Mouse (Mus musculus) neural tube, embryonic 12.5 days (tissue): ENCODE results near the gene Adamts2. TPM values are rescaled to one million over a fixed set of nuclear protein-coding genes. Genes with fewer than 3 reads are reported as not detected.

ENCODE experiments used
- ATAC-seq: fragments of 200-750 bp; cut with Nextera tagmentation; 2 replicates; pipeline ENCODE4 v1.8.0; 2017; ENCODE audit warnings: low read depth, mild to moderate bottlenecking, moderate TSS enrichment, moderate library complexity; ENCODE audit not compliant: low FRiP score
- H3K27ac ChIP-seq: fragments of 300-500 bp; sonication (generic); 2 replicates; pipeline ENCODE4 v1.5.1; 2016
- H3K27me3 ChIP-seq: fragments of 300-500 bp; sonication (generic); replicated peaks from 2 replicates; pipeline ENCODE4 v1.6.1; 2016; ENCODE audit warnings: mild to moderate bottlenecking
- H3K36me3 ChIP-seq: fragments of 300-500 bp; sonication (generic); 2 replicates; pipeline ENCODE4 v1.6.1; 2016; ENCODE audit warnings: mild to moderate bottlenecking
- H3K4me1 ChIP-seq: fragments of 300-500 bp; sonication (generic); 2 replicates; pipeline ENCODE4 v1.6.1; 2016
- H3K4me2 ChIP-seq: fragments of 300-500 bp; sonication (generic); replicated peaks from 2 replicates; pipeline ENCODE4 v1.6.1; 2016; ENCODE audit warnings: mild to moderate bottlenecking
- H3K4me3 ChIP-seq: fragments of 300-500 bp; sonication (generic); 2 replicates; pipeline ENCODE4 v1.5.1; 2016
- H3K9ac ChIP-seq: fragments of 300-500 bp; sonication (generic); 2 replicates; pipeline ENCODE4 v1.6.1; 2016; ENCODE audit warnings: mild to moderate bottlenecking
- H3K9me3 ChIP-seq: fragments of 300-500 bp; sonication (generic); 2 replicates; pipeline ENCODE4 v1.6.1; 2016; ENCODE audit warnings: mild to moderate bottlenecking
- WGBS: fragments of 180-500 bp; shearing (Covaris S2); methylation state at CpG from one replicate; pipeline ENCODE4 v1.1.7; 2016; 5-methylcytosine and 5-hydroxymethylcytosine counted together
- polyA plus RNA-seq: library from polyadenylated mRNA; unstranded; fragments of >200 nt; fragmentation: Nextera tagmentation; extraction: Ambion mirVana; gene quantifications from 2 replicates; pipeline ENCODE4 v1.2.1, GENCODE M21; 2016

Gene Adamts2
- 2.7 and 3.3 TPM in 2 replicates for polyA plus RNA-seq

- ATAC-seq = peak; percentile 74
- Histone ChIP-seq H3K27ac (no peak within 1 kb of the TSS), H3K4me2 (peak within 1 kb of the TSS; percentile 99), H3K4me3 (peak within 1 kb of the TSS; percentile 58), H3K27me3 (peaks cover 59% of the 10 kb centered on the region), H3K4me1 (peaks cover 18% of the 10 kb centered on the region), H3K9ac (peak within 1 kb of the TSS; percentile 57), H3K36me3 (no peaks in the 10 kb centered on the region), H3K9me3 (no peaks in the 10 kb centered on the region)
- under 1% methylated on average over 80 of the region's 82 CpGs for WGBS
These were observed at the start of gene Adamts2 for GRCm38 (mm10) chr11:50601641-50602355. Gene Adamts2, plus strand, starts transcription at chr11:50602084.

GRCm38 (mm10) chr11:50557064-50557463, 44.8 kb upstream of the Adamts2 start:
- H3K27me3 ChIP-seq = no peaks in the 10 kb centered on the region
- no peak overlapping the region for H3K27ac ChIP-seq
- H3K9me3 ChIP-seq = 0 out of 2 replicates have a peak, but pooled peaks cover 4% of the 10 kb centered on the region
- no peaks in the 10 kb centered on the region for H3K36me3 ChIP-seq
- no peak for ATAC-seq
- H3K4me2 ChIP-seq = no peak overlapping the region
- H3K4me3 ChIP-seq = no peak overlapping the region
- H3K9ac ChIP-seq = no peak overlapping the region
- 88% methylated on average over 3 of the region's 3 CpGs for WGBS
- no peaks in the 10 kb centered on the region for H3K4me1 ChIP-seq

- Histone ChIP-seq H3K9ac (no peak overlapping the region), H3K36me3 (no peaks in the 10 kb centered on the region), H3K4me1 (no peaks in the 10 kb centered on the region), H3K4me2 (no peak overlapping the region), H3K9me3 (0 out of 2 replicates have a peak, but pooled peaks cover 4% of the 10 kb centered on the region), H3K27ac (no peak overlapping the region), H3K27me3 (no peaks in the 10 kb centered on the region), H3K4me3 (no peak overlapping the region)
- WGBS = 34% methylated on average over 4 of the region's 4 CpGs
- ATAC-seq = no peak
These were observed 42.8 kb upstream of the Adamts2 start for GRCm38 (mm10) chr11:50559108-50559507.

GRCm38 (mm10) chr11:50565466-50566211, 36.2 kb upstream of the Adamts2 start:
- Histone ChIP-seq H3K9me3 (no peaks in the 10 kb centered on the region), H3K27ac (no peak overlapping the region), H3K9ac (no peak overlapping the region), H3K4me1 (no peaks in the 10 kb centered on the region), H3K36me3 (no peaks in the 10 kb centered on the region), H3K27me3 (no peaks in the 10 kb centered on the region), H3K4me3 (no peak overlapping the region), H3K4me2 (no peak overlapping the region)
- 82% methylated on average over 20 of the region's 20 CpGs for WGBS
- no peak for ATAC-seq

- Histone ChIP-seq H3K27me3 (no peaks in the 10 kb centered on the region), H3K27ac (no peak overlapping the region), H3K9me3 (no peaks in the 10 kb centered on the region), H3K36me3 (no peaks in the 10 kb centered on the region), H3K9ac (no peak overlapping the region), H3K4me2 (no peak overlapping the region), H3K4me1 (no peaks in the 10 kb centered on the region), H3K4me3 (no peak overlapping the region)
- WGBS = 65% methylated on average over 6 of the region's 6 CpGs
- ATAC-seq = no peak
These were observed 30.4 kb upstream of the Adamts2 start for GRCm38 (mm10) chr11:50571448-50571847.

- 66% methylated on average over 4 of the region's 4 CpGs for WGBS
- no peak overlapping the region for H3K9ac ChIP-seq
- no peaks in the 10 kb centered on the region for H3K9me3 ChIP-seq
- no peak overlapping the region for H3K4me2 ChIP-seq
- no peak overlapping the region for H3K4me3 ChIP-seq
- no peaks in the 10 kb centered on the region for H3K27me3 ChIP-seq
- no peak overlapping the region for H3K27ac ChIP-seq
- ATAC-seq = no peak
- H3K36me3 ChIP-seq = no peaks in the 10 kb centered on the region
- H3K4me1 ChIP-seq = no peaks in the 10 kb centered on the region
These were observed 25.4 kb upstream of the Adamts2 start for GRCm38 (mm10) chr11:50576521-50576920.

- H3K4me2 ChIP-seq = no peak overlapping the region
These were observed 14.9 kb upstream of the Adamts2 start for GRCm38 (mm10) chr11:50587026-50587425.

GRCm38 (mm10) chr11:50587787-50588186, 14.1 kb upstream of the Adamts2 start:
- Histone ChIP-seq H3K27ac (no peak overlapping the region), H3K36me3 (no peaks in the 10 kb centered on the region), H3K9ac (no peak overlapping the region), H3K9me3 (no peaks in the 10 kb centered on the region), H3K4me3 (no peak overlapping the region), H3K4me2 (no peak overlapping the region), H3K4me1 (no peaks in the 10 kb centered on the region; the same call in 1 of the 2 replicates), H3K27me3 (no peaks in the 10 kb centered on the region)
- 0 out of 2 replicates have a peak, but pooled peaks have one; percentile 37 for ATAC-seq
- 13% methylated on average over 3 of the region's 3 CpGs for WGBS

More at GRCm38 (mm10) chr11:50587026-50587425, 14.9 kb upstream of the Adamts2 start:
- 53% methylated on average over 7 of the region's 7 CpGs for WGBS
- Histone ChIP-seq H3K9me3 (no peaks in the 10 kb centered on the region), H3K27ac (no peak overlapping the region), H3K4me3 (no peak overlapping the region), H3K4me1 (no peaks in the 10 kb centered on the region), H3K9ac (no peak overlapping the region), H3K27me3 (no peaks in the 10 kb centered on the region), H3K36me3 (no peaks in the 10 kb centered on the region)
- no peak for ATAC-seq

GRCm38 (mm10) chr11:50589060-50589459, 12.8 kb upstream of the Adamts2 start:
- no peak overlapping the region for H3K4me2 ChIP-seq
- WGBS = 37% methylated on average over 11 of the region's 11 CpGs
- H3K36me3 ChIP-seq = no peaks in the 10 kb centered on the region

GRCm38 (mm10) chr11:50591053-50591452, 10.8 kb upstream of the Adamts2 start:
- no peak overlapping the region for H3K4me2 ChIP-seq
- H3K4me1 ChIP-seq = no peaks in the 10 kb centered on the region; the same call in 1 of the 2 replicates
- no peak overlapping the region for H3K9ac ChIP-seq
- no peak overlapping the region for H3K4me3 ChIP-seq
- 84% methylated on average over 13 of the region's 13 CpGs for WGBS
- no peak overlapping the region for H3K27ac ChIP-seq
- H3K36me3 ChIP-seq = no peaks in the 10 kb centered on the region
- no peak for ATAC-seq
- H3K9me3 ChIP-seq = no peaks in the 10 kb centered on the region
- H3K27me3 ChIP-seq = no peaks in the 10 kb centered on the region

More at GRCm38 (mm10) chr11:50589060-50589459, 12.8 kb upstream of the Adamts2 start:
- Histone ChIP-seq H3K27ac (no peak overlapping the region), H3K9ac (no peak overlapping the region), H3K4me3 (no peak overlapping the region), H3K4me1 (no peaks in the 10 kb centered on the region; the same call in 1 of the 2 replicates), H3K27me3 (no peaks in the 10 kb centered on the region), H3K9me3 (no peaks in the 10 kb centered on the region)
- no peak for ATAC-seq

GRCm38 (mm10) chr11:50592892-50593553, 8.9 kb upstream of the Adamts2 start:
- 71% methylated on average over 16 of the region's 16 CpGs for WGBS
- Histone ChIP-seq H3K4me1 (no peaks in the 10 kb centered on the region; the same call in 1 of the 2 replicates), H3K9ac (no peak overlapping the region), H3K27me3 (no peaks in the 10 kb centered on the region), H3K4me2 (no peak overlapping the region), H3K4me3 (no peak overlapping the region), H3K9me3 (no peaks in the 10 kb centered on the region), H3K36me3 (no peaks in the 10 kb centered on the region), H3K27ac (no peak overlapping the region)
- no peak for ATAC-seq

- 89% methylated on average over 2 of the region's 2 CpGs for WGBS
- Histone ChIP-seq H3K4me1 (no peaks in the 10 kb centered on the region; the same call in 1 of the 2 replicates), H3K36me3 (no peaks in the 10 kb centered on the region), H3K27me3 (peaks cover 16% of the 10 kb centered on the region), H3K9me3 (no peaks in the 10 kb centered on the region), H3K27ac (no peak overlapping the region), H3K9ac (no peak overlapping the region), H3K4me3 (no peak overlapping the region), H3K4me2 (no peak overlapping the region)
- no peak for ATAC-seq
These were observed 5.3 kb upstream of the Adamts2 start for GRCm38 (mm10) chr11:50596571-50596970.
